Mouse (Mus musculus) stomach, embryonic 14.5 days (tissue): ENCODE measurements at regions not wholly inside any gene's neighbourhood (a gene's known extent, or its start where the extent isn't known, plus 50 kb on each side); places are given as distances from the start of the nearest gene placed in this dataset.

ENCODE experiments used
- ATAC-seq: fragments of 200-750 bp; cut with Nextera tagmentation; 2 replicates; pipeline ENCODE4 v1.8.0; 2017; ENCODE audit warnings: low read depth, moderate TSS enrichment; ENCODE audit not compliant: insufficient number of reproducible peaks, insufficient read depth, low FRiP score
- H3K27ac ChIP-seq: fragments of 300-500 bp; sonication (generic); 2 replicates; pipeline ENCODE4 v1.5.1; 2014; ENCODE audit warnings: mild to moderate bottlenecking, low read length, moderate library complexity, mixed read lengths
- H3K27me3 ChIP-seq: fragments of 300-500 bp; sonication (generic); 2 replicates; pipeline ENCODE4 v1.6.1; 2014; ENCODE audit warnings: low read length, control low read depth, mixed read lengths; ENCODE audit not compliant: control insufficient read depth, insufficient read depth
- H3K36me3 ChIP-seq: fragments of 300-500 bp; sonication (generic); 2 replicates; pipeline ENCODE4 v1.6.1; 2014; ENCODE audit warnings: mild to moderate bottlenecking, control low read depth, low read length, moderate library complexity, mixed read lengths; ENCODE audit not compliant: control insufficient read depth, insufficient read depth
- H3K4me1 ChIP-seq: fragments of 300-500 bp; sonication (generic); 2 replicates; pipeline ENCODE4 v1.6.1; 2014; ENCODE audit warnings: low read length, control low read depth, mixed read lengths; ENCODE audit not compliant: control insufficient read depth, insufficient read depth
- H3K4me2 ChIP-seq: fragments of 300-500 bp; sonication (generic); replicated peaks from 2 replicates; pipeline ENCODE4 v1.6.1; 2014; ENCODE audit warnings: low read depth, low read length, control low read depth
- H3K4me3 ChIP-seq: fragments of 300-500 bp; sonication (generic); 2 replicates; pipeline ENCODE4 v1.5.1; 2014; ENCODE audit warnings: low read depth, low read length, control low read depth
- H3K9ac ChIP-seq: fragments of 300-500 bp; sonication (generic); replicated peaks from 2 replicates; pipeline ENCODE4 v1.6.1; 2014; ENCODE audit warnings: low read depth, mild to moderate bottlenecking, control low read depth, low read length, moderate library complexity, mixed read lengths
- H3K9me3 ChIP-seq: fragments of 300-500 bp; sonication (generic); 2 replicates; pipeline ENCODE4 v1.6.1; 2016; ENCODE audit warnings: low read depth, low read length, control low read depth; ENCODE audit not compliant: control insufficient read depth
- WGBS: fragments of 180-500 bp; shearing (Covaris S2); extraction: QIAGEN DNeasy Blood & Tissue Kit; methylation state at CpG from one replicate; pipeline ENCODE4 v1.1.7; 2014; 5-methylcytosine and 5-hydroxymethylcytosine counted together

DNA sequence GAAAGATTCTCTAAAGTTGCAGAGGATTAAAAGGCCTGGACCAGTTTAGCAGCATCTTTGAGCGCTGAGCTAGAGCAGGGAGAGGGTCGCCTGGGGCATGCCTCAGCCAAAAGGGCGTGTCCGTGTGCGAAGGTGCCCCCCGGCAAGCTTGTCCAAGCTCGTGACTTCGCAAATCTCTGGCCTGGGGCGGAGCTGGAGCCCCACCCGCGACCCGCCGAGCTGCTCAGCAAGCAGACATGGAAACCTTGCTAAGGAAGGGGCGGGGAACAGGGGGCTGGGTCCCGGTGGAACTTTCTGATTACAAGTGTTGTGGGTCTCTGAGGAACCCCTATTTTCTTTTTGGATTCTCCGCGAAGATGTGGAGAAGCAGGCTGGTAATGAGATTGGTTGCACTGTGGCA, 127.6 kb upstream of the Dpyd start:
- ATAC-seq, result peak; percentile 47; the same call in 1 of the 2 replicates
- H3K27me3 ChIP-seq, result peaks cover 11% of the 10 kb centered on the region

DNA sequence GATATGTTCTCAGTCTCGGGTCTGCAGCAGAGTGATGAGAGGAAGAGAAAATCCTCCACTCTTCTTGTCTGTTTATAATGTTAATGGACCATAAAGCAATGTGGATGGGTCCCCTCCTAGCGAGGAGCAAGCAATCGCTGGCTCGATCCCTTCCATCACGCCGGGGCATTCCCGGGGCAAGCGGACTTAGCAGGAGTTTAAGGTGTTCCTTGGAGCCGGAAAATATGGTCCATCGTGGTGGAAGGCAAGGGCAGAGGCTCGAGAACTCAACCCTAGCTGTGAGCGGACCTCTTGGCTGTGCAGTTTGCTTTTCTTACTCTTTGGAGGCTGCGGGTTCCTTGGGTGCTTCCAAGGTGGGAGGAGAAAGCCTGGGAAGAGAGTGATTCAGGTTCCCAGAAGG, 127.1 kb upstream of the Dpyd start:
- peaks cover 14% of the 10 kb centered on the region; the same call in 1 of the 2 replicates for H3K4me1 ChIP-seq
- H3K27me3 ChIP-seq, result peaks cover 11% of the 10 kb centered on the region
- H3K4me2 ChIP-seq, result peak overlapping the region; percentile 66
- no peak overlapping the region for H3K27ac ChIP-seq
- no peak overlapping the region for H3K9ac ChIP-seq
- peak overlapping the region; percentile 26 for H3K4me3 ChIP-seq
- no peaks in the 10 kb centered on the region for H3K36me3 ChIP-seq
- 2% methylated on average over 13 of the region's 13 CpGs for WGBS
- H3K9me3 ChIP-seq, result no peaks in the 10 kb centered on the region
- ATAC-seq, result no peak

More for the DNA sequence above, 127.6 kb upstream of the Dpyd start:
- Histone ChIP-seq H3K4me2 (peak overlapping the region; percentile 66), H3K27ac (no peak overlapping the region), H3K4me1 (peaks cover 14% of the 10 kb centered on the region; the same call in 1 of the 2 replicates), H3K36me3 (no peaks in the 10 kb centered on the region), H3K9me3 (no peaks in the 10 kb centered on the region), H3K4me3 (peak overlapping the region; percentile 26), H3K9ac (no peak overlapping the region)
- WGBS, result 0% methylated on average over 17 of the region's 17 CpGs

DNA sequence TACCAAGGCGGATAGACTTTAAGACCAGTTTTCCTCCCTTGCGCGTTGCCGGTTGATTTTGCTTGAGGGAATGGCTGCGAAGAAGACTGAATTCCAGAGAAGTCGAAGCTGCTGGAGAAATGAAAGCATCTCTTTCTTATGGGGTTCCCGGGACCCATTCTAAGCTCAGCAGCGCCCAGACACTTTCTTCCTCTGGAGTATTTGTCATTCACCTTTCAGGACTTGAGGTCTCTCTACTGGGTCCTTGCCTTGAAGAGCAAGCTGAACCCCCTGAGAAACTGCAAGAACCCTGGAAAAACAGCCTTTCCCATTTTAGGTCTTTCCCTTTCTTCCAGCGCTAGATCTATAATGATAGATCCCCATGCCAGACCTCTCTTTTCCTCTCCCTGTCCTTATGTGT, 126.7 kb upstream of the Dpyd start:
- 10% methylated on average over 9 of the region's 9 CpGs for WGBS
- Histone ChIP-seq H3K36me3 (no peaks in the 10 kb centered on the region), H3K27ac (no peak overlapping the region), H3K4me3 (0 out of 2 replicates have a peak overlapping the region, but pooled peaks have one; percentile 26), H3K4me1 (peaks cover 10% of the 10 kb centered on the region; the same call in 1 of the 2 replicates), H3K9me3 (no peaks in the 10 kb centered on the region), H3K4me2 (peak overlapping the region; percentile 66), H3K27me3 (peaks cover 11% of the 10 kb centered on the region), H3K9ac (no peak overlapping the region)
- no peak for ATAC-seq

DNA sequence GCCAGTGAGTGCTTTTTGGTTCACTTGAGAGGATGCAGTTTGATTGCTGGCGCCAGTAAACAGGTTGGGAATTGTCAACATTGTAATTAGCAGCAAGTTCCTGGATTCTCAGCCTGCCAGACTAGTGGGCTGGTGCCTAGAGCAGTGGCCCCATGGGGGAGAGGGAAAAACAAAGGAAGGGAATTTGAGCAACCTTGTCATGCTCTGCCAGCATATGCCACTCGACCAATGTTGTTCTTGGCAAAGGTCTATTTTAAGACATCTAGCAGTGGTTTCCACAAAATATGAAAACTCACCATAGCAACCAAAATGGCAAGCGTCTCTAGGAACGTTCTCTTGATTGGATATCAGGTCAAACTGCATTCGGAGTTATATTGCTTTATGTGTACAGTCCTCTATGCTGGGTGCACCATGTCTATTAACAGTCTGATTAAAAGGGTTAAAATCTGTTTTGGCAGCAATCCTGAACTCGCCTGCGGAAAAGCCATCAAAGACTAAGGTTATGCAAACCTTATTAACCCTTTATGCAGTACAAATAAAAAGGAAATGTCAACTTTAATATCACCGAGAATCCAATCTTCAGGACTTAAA, 118.1 kb upstream of the Dpyd start:
- Histone ChIP-seq H3K27ac (no peak overlapping the region), H3K4me2 (no peak overlapping the region), H3K9ac (no peak overlapping the region), H3K27me3 (no peaks in the 10 kb centered on the region), H3K9me3 (no peaks in the 10 kb centered on the region), H3K4me3 (no peak overlapping the region), H3K4me1 (no peaks in the 10 kb centered on the region), H3K36me3 (no peaks in the 10 kb centered on the region)
- WGBS, result 62% methylated on average over 8 of the region's 8 CpGs
- no peak for ATAC-seq

DNA sequence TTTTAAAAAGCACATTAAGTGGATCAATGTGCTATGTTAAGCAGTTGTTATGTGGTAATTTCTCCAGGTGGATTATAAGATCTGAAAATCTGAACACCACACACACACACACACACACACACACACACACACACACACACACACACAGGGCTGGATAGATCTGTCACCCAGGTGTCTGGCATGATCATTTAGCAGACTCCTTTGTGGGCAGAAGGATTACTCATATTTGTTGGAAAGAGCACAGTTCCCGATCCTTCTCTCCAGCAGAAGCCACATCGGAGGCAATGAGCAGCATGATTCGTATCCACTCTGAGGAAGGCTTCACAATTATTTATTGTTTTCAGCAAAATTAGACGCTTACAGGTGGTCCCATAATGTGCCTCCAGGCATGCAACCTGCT, 116.6 kb upstream of the Dpyd start:
- no peaks in the 10 kb centered on the region for H3K27me3 ChIP-seq
- ATAC-seq, result no peak
- H3K27ac ChIP-seq, result no peak overlapping the region
- H3K36me3 ChIP-seq, result no peaks in the 10 kb centered on the region
- H3K4me1 ChIP-seq, result no peaks in the 10 kb centered on the region
- H3K4me2 ChIP-seq, result no peak overlapping the region
- WGBS, result 75% methylated on average over 4 of the region's 4 CpGs
- no peaks in the 10 kb centered on the region for H3K9me3 ChIP-seq
- no peak overlapping the region for H3K9ac ChIP-seq
- no peak overlapping the region for H3K4me3 ChIP-seq

DNA sequence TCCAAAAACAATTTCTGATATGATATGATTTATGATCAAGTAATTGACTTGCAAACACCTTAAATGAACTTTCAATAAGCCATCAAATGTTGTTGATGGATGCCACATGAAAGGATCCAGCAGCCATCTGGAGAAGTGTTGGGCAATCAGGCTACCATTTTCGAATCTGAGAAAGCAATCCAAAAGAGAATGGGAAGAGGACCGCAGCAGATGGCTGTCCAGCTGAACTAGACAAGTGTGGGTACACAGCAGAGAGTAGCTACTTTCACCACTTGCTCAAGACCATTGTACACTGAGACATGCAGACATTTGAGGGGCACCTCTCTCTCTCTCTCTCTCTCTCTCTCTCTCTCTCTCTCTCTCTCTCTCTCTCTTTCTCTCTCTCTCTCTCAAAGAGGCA, 102.3 kb upstream of the Dpyd start:
- no peaks in the 10 kb centered on the region for H3K9me3 ChIP-seq
- no peaks in the 10 kb centered on the region for H3K27me3 ChIP-seq
- H3K4me1 ChIP-seq, result no peaks in the 10 kb centered on the region
- no peak for ATAC-seq
- no peak overlapping the region for H3K4me2 ChIP-seq
- no peak overlapping the region for H3K9ac ChIP-seq
- H3K27ac ChIP-seq, result no peak overlapping the region
- no peaks in the 10 kb centered on the region for H3K36me3 ChIP-seq
- 81% methylated on average over 2 of the region's 2 CpGs for WGBS
- no peak overlapping the region for H3K4me3 ChIP-seq

DNA sequence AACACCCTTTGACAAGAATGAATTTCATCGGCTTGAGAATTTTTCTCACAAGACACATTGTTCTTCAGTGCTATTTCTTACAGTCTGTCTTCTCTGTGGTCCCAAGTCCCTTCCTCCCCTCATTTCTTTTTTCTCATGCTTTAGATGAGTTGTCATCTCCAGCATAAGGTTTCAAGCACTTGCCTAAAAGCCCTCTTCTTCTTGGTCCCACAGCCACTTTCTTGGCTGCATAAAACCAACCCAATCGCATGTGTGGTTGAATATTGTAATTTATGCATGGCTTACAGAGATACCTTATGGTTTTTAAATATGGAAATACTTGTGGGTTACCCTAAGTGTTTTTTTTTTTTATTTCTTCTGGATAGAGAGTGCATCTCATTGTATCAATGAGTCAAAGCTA, 96.3 kb upstream of the Dpyd start:
- 90% methylated on average over 2 of the region's 2 CpGs for WGBS

DNA sequence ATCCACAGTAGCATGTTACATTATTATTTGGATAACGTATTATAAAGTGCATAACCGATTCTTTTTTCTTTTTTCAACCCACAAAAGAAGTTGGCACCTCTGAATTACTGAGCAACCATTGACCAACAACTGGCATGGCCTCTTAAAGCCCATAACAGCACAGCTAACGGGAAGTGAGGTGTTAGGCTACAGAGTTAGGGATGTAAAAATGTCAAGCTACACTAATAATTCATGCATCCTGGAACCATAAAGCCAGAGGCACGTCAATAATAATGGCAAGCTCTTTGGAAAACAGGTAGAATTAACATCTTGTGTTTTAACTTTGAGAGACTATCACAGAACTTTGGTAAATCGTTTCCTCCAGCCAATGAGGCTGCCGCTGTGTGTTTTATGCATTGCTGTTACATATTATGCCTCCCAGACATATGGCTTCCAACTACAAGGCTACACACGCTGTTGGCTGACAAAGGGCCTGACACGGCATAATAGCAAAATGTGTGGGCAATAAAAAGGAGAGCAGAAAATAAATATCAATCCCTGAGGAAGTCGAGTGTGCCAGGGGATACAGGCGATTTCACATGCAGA, 89.6 kb upstream of the Dpyd start:
- no peak for ATAC-seq
- Histone ChIP-seq H3K9ac (no peak overlapping the region), H3K27ac (no peak overlapping the region), H3K27me3 (no peaks in the 10 kb centered on the region), H3K4me3 (no peak overlapping the region), H3K4me2 (no peak overlapping the region), H3K4me1 (no peaks in the 10 kb centered on the region), H3K9me3 (no peaks in the 10 kb centered on the region), H3K36me3 (no peaks in the 10 kb centered on the region)
- WGBS, result 74% methylated on average over 10 of the region's 10 CpGs

More for the DNA sequence above, 96.3 kb upstream of the Dpyd start:
- no peaks in the 10 kb centered on the region for H3K4me1 ChIP-seq
- ATAC-seq, result no peak
- no peak overlapping the region for H3K4me3 ChIP-seq
- H3K4me2 ChIP-seq, result no peak overlapping the region
- no peak overlapping the region for H3K27ac ChIP-seq
- no peak overlapping the region for H3K9ac ChIP-seq
- H3K9me3 ChIP-seq, result no peaks in the 10 kb centered on the region
- H3K27me3 ChIP-seq, result no peaks in the 10 kb centered on the region
- no peaks in the 10 kb centered on the region for H3K36me3 ChIP-seq

DNA sequence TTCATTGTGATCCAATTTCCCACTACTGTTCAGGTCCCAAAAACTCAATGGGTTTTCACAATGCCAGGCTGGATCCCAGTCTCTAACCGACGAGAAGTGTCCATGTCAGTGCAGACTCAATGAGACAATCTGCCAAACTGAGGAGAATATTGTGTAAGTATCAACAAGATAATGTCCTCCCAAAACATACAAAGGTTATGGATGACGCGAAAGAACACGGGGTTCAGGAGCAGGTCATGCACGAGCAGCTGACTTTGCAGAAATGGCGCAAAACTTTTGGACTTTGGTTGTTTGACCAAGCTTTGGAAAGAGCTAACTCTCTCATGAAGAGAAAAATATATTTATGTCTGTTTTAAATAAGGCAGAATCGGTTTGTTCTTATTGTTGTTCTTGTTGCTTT, 83.9 kb upstream of the Dpyd start:
- H3K9ac ChIP-seq, result no peak overlapping the region
- whole genome bisulfite sequencing, result 86% methylated on average over 8 of the region's 8 CpGs
- H3K4me1 ChIP-seq, result no peaks in the 10 kb centered on the region
- H3K27me3 ChIP-seq, result no peaks in the 10 kb centered on the region
- no peak overlapping the region for H3K4me3 ChIP-seq
- H3K36me3 ChIP-seq, result no peaks in the 10 kb centered on the region
- no peak overlapping the region for H3K27ac ChIP-seq
- H3K9me3 ChIP-seq, result no peaks in the 10 kb centered on the region
- ATAC-seq, result no peak
- H3K4me2 ChIP-seq, result no peak overlapping the region
